Mouse (Mus musculus): ENCODE measurements around the gene Myh9. TPM values are rescaled to one million over a fixed set of nuclear protein-coding genes. Genes with fewer than 3 reads are reported as not detected.

Myh9 gene
- polyA plus RNA-seq, 1 experiment from 2014 or later: 14.6 TPM

DNA sequence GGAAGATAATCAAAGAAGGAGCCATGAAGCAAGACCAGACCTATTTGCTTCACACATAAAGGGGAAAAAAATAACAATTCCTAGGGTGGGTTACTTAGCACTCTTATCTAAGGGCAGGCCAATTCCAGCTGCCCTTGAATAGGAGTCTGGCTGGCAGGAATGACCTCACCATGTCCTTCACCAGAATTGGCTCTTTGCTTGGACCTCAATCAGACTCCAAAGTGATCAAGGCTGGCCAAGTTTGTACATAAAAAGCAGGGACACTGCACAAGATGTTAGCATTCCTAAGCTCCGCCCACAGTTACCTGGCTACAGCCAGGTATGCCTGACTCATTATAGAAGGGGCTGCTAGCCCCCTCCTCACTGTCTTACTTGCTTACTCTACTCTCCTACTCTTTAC, 16.6 kb downstream of the Myh9 start:
- H3K4me3 ChIP-seq (replicated peaks; ENCODE audit: low read length): no peak overlapping the region
- no peaks in the 10 kb centered on the region for H3K4me1 ChIP-seq (replicated peaks; ENCODE audit: control insufficient read depth, insufficient read depth, low read length)
- H3K36me3 ChIP-seq (replicated peaks; ENCODE audit: control insufficient read depth, insufficient read depth): no peaks in the 10 kb centered on the region
- H3K4me2 ChIP-seq (replicated peaks): no peak overlapping the region
- WGBS: 95% methylated on average over 1 of the region's 1 CpGs
- H3K9me3 ChIP-seq (ENCODE audit: control insufficient read depth, low read length): no peaks in the 10 kb centered on the region
- H3K27me3 ChIP-seq (ENCODE audit: control insufficient read depth, insufficient read depth, low read length): no peaks in the 10 kb centered on the region
- no peak overlapping the region for H3K27ac ChIP-seq
- H3K9ac ChIP-seq: no peak overlapping the region
- DNase-seq (ENCODE audit: low spot score) (no peak), ATAC-seq (ENCODE audit: low FRiP score) (no peak)

DNA sequence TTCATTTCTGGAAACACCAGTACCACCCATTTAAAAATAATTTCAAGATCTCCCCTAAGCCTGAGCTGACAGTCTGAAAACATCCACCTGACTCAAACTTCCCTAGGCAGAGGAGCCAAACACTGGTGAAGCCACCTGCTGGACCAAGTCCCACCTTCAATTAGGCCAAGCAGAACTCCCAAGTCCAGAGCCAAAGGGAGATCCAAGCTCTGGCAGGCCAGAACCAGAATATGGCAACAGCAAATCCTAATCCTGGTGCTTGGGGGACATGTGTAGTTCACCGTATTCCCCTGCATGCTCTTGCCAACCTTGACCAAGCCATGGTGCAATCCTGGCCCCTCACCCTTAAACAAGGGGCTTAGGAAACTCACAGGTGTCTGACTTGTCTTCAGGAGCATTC, 17.7 kb downstream of the Myh9 start:
- Histone ChIP-seq H3K4me3 (replicated peaks; ENCODE audit: low read length) (no peak overlapping the region), H3K9me3 (ENCODE audit: control insufficient read depth, low read length) (no peaks in the 10 kb centered on the region), H3K27ac (no peak overlapping the region), H3K36me3 (replicated peaks; ENCODE audit: control insufficient read depth, insufficient read depth) (no peaks in the 10 kb centered on the region), H3K9ac (no peak overlapping the region), H3K4me2 (replicated peaks) (no peak overlapping the region), H3K27me3 (ENCODE audit: control insufficient read depth, insufficient read depth, low read length) (no peaks in the 10 kb centered on the region), H3K4me1 (replicated peaks; ENCODE audit: control insufficient read depth, insufficient read depth, low read length) (no peaks in the 10 kb centered on the region)
- DNase-seq (ENCODE audit: low spot score) (no peak), ATAC-seq (ENCODE audit: low FRiP score) (no peak)
- 81% methylated on average over 1 of the region's 1 CpGs for WGBS

DNA sequence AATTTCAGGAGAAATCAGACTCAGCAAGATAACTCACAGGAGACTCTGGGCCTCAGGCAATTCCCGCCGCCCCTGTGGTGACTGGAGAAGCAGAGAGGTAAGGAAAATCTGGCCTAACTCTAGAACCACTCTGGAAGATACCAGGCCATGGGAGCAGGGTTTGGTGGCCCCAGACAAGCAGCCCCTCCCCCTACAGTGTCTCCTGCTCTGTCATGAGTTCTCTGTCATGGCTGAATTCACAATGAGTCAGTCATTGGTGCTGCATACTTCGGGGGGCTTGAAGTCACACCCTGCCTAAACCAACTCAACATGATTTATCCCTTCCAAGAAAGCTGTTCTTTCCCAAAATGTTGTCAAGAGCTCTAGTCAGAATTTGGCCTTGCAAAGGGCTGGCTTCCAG, 18.3 kb downstream of the Myh9 start:
- Histone ChIP-seq H3K4me1 (replicated peaks; ENCODE audit: control insufficient read depth, insufficient read depth, low read length) (no peaks in the 10 kb centered on the region), H3K27ac (no peak overlapping the region), H3K9ac (no peak overlapping the region), H3K36me3 (replicated peaks; ENCODE audit: control insufficient read depth, insufficient read depth) (no peaks in the 10 kb centered on the region), H3K9me3 (ENCODE audit: control insufficient read depth, low read length) (no peaks in the 10 kb centered on the region), H3K27me3 (ENCODE audit: control insufficient read depth, insufficient read depth, low read length) (no peaks in the 10 kb centered on the region), H3K4me2 (replicated peaks) (no peak overlapping the region), H3K4me3 (replicated peaks; ENCODE audit: low read length) (no peak overlapping the region)
- DNase-seq (ENCODE audit: low spot score) (no peak), ATAC-seq (ENCODE audit: low FRiP score) (no peak)
- WGBS: 76% methylated on average over 3 of the region's 3 CpGs

DNA sequence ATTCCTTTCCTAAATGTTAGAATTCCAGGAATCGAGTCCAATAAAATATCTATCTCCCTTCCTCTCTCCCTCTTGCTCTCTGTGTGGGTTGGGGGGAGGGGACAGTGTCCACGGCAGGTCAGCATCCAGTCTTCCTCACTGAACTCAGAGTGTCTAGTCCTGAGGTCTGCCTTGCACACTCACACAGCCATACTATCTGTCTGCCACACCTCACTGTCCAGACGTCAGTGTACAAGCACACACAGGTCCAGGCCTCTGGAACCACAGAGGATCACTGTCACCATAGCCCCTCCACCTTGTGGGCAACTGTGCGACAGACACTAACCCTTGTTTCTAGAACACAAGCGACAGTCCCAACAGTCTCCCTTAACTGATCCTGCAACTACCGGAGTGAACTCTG, 18.8 kb downstream of the Myh9 start:
- no peak for ATAC-seq (ENCODE audit: low FRiP score)
- H3K36me3 ChIP-seq (replicated peaks; ENCODE audit: control insufficient read depth, insufficient read depth): no peaks in the 10 kb centered on the region
- 75% methylated on average over 6 of the region's 6 CpGs for WGBS

DNA sequence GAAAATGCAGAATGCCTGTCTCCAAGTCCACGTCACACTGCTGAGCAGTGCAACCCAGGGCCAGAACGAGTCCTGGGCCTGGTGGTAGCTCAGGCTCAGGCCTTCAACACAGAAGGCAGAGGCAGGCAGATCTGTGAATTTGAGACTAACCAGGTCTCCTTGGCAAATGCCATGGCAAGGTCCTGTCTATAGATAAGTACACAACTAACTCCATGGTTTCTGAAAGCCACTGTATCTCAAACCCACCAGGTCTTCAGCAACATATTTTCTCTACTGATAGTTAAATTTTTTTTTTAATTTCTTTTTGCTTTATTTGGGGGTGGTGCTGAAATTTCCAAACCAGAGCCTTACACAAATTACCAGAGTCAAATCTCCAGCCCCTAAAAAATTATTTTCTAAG, 19.3 kb downstream of the Myh9 start:
- H3K4me3 ChIP-seq (replicated peaks; ENCODE audit: low read length): no peak overlapping the region
- ATAC-seq (ENCODE audit: low FRiP score): no peak

More for the DNA sequence above, 18.8 kb downstream of the Myh9 start:
- H3K9ac ChIP-seq: no peak overlapping the region
- no peak overlapping the region for H3K4me3 ChIP-seq (replicated peaks; ENCODE audit: low read length)
- DNase-seq (ENCODE audit: low spot score): no peak
- no peak overlapping the region for H3K4me2 ChIP-seq (replicated peaks)
- no peaks in the 10 kb centered on the region for H3K27me3 ChIP-seq (ENCODE audit: control insufficient read depth, insufficient read depth, low read length)
- H3K9me3 ChIP-seq (ENCODE audit: control insufficient read depth, low read length): no peaks in the 10 kb centered on the region
- no peaks in the 10 kb centered on the region for H3K4me1 ChIP-seq (replicated peaks; ENCODE audit: control insufficient read depth, insufficient read depth, low read length)
- no peak overlapping the region for H3K27ac ChIP-seq

DNA sequence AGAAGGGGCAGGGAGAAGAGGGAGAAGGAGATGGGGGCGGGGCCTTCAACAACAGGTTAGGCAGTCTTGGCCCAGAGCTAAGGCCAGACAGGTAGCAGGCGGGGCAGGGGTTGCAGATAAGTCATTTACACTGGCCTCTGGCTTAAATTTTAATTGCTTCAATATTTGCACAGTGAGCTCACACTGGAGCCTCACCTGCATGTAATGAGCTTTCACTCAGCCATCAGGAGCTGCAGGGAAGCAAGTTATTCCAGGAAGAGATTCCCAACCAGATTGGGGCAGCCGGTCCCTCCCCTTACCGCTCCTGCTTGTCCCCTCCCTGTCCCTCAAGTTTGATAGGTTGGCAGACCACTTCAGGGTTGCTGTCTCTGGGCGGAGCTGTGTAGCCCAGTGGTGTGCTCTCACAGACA, 19.9 kb downstream of the Myh9 start:
- 62% methylated on average over 5 of the region's 5 CpGs for WGBS
- no peak for ATAC-seq (ENCODE audit: low FRiP score)
- Histone ChIP-seq H3K4me2 (replicated peaks) (no peak overlapping the region), H3K4me3 (replicated peaks; ENCODE audit: low read length) (no peak overlapping the region), H3K9ac (no peak overlapping the region), H3K27ac (no peak overlapping the region), H3K9me3 (ENCODE audit: control insufficient read depth, low read length) (no peaks in the 10 kb centered on the region), H3K36me3 (replicated peaks; ENCODE audit: control insufficient read depth, insufficient read depth) (no peaks in the 10 kb centered on the region), H3K4me1 (replicated peaks; ENCODE audit: control insufficient read depth, insufficient read depth, low read length) (0 out of 2 replicates have a peak, but pooled peaks cover 8% of the 10 kb centered on the region), H3K27me3 (ENCODE audit: control insufficient read depth, insufficient read depth, low read length) (no peaks in the 10 kb centered on the region)
- no peak for DNase-seq (ENCODE audit: low spot score)

More for the DNA sequence above, 19.3 kb downstream of the Myh9 start:
- DNase-seq (ENCODE audit: low spot score): no peak
- Histone ChIP-seq H3K27me3 (ENCODE audit: control insufficient read depth, insufficient read depth, low read length) (no peaks in the 10 kb centered on the region), H3K27ac (no peak overlapping the region), H3K4me1 (replicated peaks; ENCODE audit: control insufficient read depth, insufficient read depth, low read length) (0 out of 2 replicates have a peak, but pooled peaks cover 2% of the 10 kb centered on the region), H3K4me2 (replicated peaks) (no peak overlapping the region), H3K36me3 (replicated peaks; ENCODE audit: control insufficient read depth, insufficient read depth) (no peaks in the 10 kb centered on the region), H3K9me3 (ENCODE audit: control insufficient read depth, low read length) (no peaks in the 10 kb centered on the region), H3K9ac (no peak overlapping the region)
- WGBS: 72% methylated on average over 2 of the region's 2 CpGs

DNA sequence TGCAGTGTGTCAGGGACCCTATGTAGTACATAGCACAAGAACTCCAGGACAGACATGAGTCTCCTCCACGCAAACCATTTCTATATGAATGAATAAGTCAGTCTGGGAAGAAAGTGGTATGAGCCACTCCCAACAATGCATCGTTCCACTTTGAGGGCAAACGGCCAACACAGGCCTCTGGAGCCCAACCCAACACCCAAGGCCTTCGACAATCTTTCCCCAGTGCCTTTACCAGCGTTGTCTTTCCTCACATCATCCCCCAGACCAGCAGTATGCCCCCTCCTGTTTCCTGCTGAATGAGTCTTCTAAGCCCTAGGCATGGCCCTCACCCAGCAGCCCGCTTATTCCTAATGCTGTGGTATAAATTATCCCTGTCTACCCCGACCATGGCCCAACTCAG, 20.6 kb downstream of the Myh9 start:
- no peak overlapping the region for H3K4me3 ChIP-seq (replicated peaks; ENCODE audit: low read length)
- no peak overlapping the region for H3K27ac ChIP-seq
- no peaks in the 10 kb centered on the region for H3K9me3 ChIP-seq (ENCODE audit: control insufficient read depth, low read length)
- no peak for ATAC-seq (ENCODE audit: low FRiP score)
- 65% methylated on average over 7 of the region's 7 CpGs for WGBS
- H3K27me3 ChIP-seq (ENCODE audit: control insufficient read depth, insufficient read depth, low read length): no peaks in the 10 kb centered on the region
- 0 out of 2 replicates have a peak, but pooled peaks cover 8% of the 10 kb centered on the region for H3K4me1 ChIP-seq (replicated peaks; ENCODE audit: control insufficient read depth, insufficient read depth, low read length)
- no peaks in the 10 kb centered on the region for H3K36me3 ChIP-seq (replicated peaks; ENCODE audit: control insufficient read depth, insufficient read depth)
- DNase-seq (ENCODE audit: low spot score): no peak
- no peak overlapping the region for H3K4me2 ChIP-seq (replicated peaks)
- no peak overlapping the region for H3K9ac ChIP-seq

DNA sequence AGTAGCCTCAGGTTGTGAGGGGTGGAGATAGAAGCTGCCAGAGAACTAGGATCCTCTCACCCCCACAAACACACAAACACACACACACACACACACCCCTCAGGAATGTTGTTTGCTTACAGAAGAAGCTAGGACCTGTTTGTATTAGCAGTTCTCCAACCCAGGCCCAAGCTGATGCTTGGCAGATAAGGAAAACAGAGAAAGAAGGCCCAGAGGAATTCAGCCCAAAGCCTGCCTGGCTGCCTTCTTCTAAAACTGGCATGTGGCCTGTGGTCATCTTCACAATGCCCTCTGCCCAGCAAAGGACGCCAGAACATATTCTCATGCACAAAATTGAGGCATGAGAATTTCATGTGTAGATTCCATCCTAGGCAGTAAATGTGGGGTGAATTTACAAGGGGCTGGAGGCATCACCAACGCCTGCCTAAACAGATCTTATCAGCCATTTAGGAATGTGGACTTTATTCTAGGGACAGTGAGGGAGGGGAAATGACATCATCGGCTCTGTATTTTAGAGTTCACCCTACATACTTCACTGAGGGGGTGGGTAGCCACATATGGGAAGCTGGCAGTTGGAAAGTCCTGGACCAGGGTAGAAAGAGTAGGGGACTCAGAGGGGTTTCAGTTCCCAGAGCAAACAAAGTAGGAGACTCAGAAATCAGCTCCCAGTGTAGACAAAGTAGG, 21.4 kb downstream of the Myh9 start:
- Histone ChIP-seq H3K4me2 (replicated peaks) (no peak overlapping the region), H3K27me3 (ENCODE audit: control insufficient read depth, insufficient read depth, low read length) (no peaks in the 10 kb centered on the region), H3K36me3 (replicated peaks; ENCODE audit: control insufficient read depth, insufficient read depth) (no peaks in the 10 kb centered on the region), H3K4me1 (replicated peaks; ENCODE audit: control insufficient read depth, insufficient read depth, low read length) (0 out of 2 replicates have a peak, but pooled peaks cover 8% of the 10 kb centered on the region), H3K9ac (no peak overlapping the region), H3K4me3 (replicated peaks; ENCODE audit: low read length) (no peak overlapping the region), H3K9me3 (ENCODE audit: control insufficient read depth, low read length) (no peaks in the 10 kb centered on the region), H3K27ac (no peak overlapping the region)
- DNase-seq (ENCODE audit: low spot score): no peak
- no peak for ATAC-seq (ENCODE audit: low FRiP score)
- 78% methylated on average over 3 of the region's 3 CpGs for WGBS

DNA sequence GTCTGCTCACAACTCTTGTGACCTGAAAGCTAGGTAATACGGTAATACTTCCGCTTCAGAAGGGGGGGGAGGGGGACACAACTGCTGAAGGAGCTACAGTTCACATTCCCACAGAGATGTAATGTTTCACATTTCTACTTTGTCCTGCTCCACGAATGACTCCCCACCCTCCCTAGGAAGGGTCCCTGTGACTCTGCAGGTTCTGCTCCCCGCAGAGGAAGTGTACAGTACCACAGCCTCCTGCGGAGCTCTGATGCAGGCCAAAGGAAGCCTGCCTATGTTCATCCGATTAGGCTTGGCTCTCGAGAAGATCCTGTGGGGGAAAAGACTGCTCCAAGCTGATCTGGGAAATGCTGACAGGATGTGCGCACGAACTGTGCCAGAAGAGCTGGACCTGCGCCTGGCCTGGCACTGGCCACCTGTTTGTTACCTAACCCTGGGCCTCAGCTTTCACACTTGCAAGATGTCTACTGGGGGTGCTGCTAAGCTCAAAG, 22.0 kb downstream of the Myh9 start:
- Histone ChIP-seq H3K4me3 (replicated peaks; ENCODE audit: low read length) (no peak overlapping the region), H3K4me1 (replicated peaks; ENCODE audit: control insufficient read depth, insufficient read depth, low read length) (0 out of 2 replicates have a peak, but pooled peaks cover 8% of the 10 kb centered on the region), H3K9ac (no peak overlapping the region), H3K9me3 (ENCODE audit: control insufficient read depth, low read length) (no peaks in the 10 kb centered on the region), H3K36me3 (replicated peaks; ENCODE audit: control insufficient read depth, insufficient read depth) (no peaks in the 10 kb centered on the region), H3K27me3 (ENCODE audit: control insufficient read depth, insufficient read depth, low read length) (no peaks in the 10 kb centered on the region), H3K4me2 (replicated peaks) (no peak overlapping the region), H3K27ac (no peak overlapping the region)
- WGBS: 87% methylated on average over 10 of the region's 10 CpGs
- ATAC-seq (ENCODE audit: low FRiP score) (no peak), DNase-seq (ENCODE audit: low spot score) (no peak)

Data from hindbrain, embryonic 14.5 days (tissue).